Mouse (Mus musculus): ENCODE measurements around the gene Sspo. TPM values are rescaled to one million over a fixed set of nuclear protein-coding genes. Genes with fewer than 3 reads are reported as not detected.

Gene Sspo
- total and polyA plus RNA-seq, 3 experiments: 0.08 to 0.42 (median 0.17) TPM

- Histone ChIP-seq H3K27me3 (replicated peaks) (peaks cover 19% of the 10 kb centered on the region), H3K27ac (ENCODE audit: insufficient read depth, low read depth) (no peak overlapping the region), H3K79me2 (replicated peaks; ENCODE audit: control insufficient read depth, extremely low read depth, insufficient read depth, poor library complexity, severe bottlenecking) (no peaks in the 10 kb centered on the region), H3K4me1 (ENCODE audit: control insufficient read depth in 1 of 2, insufficient read depth in 2 of 2) (no peaks in the 10 kb centered on the region), H3K4me2 (ENCODE audit: insufficient read depth, low read depth, poor library complexity, severe bottlenecking) (no peak overlapping the region), H3K9ac (ENCODE audit: insufficient read depth, low read depth) (no peak overlapping the region), H3K4me3 (replicated peaks in 1 of 3; ENCODE audit: low read depth in 2 of 3, low read length in 2 of 3, poor library complexity in 1 of 3) (no peak overlapping the region), H3K9me3 (replicated peaks; ENCODE audit: low read length) (no peaks in the 10 kb centered on the region), H3K36me3 (replicated peaks in 1 of 2; ENCODE audit: control insufficient read depth in 1 of 2, insufficient read depth in 1 of 2, low read length in 1 of 2) (no peaks in the 10 kb centered on the region)
- TF ChIP-seq RAD21 (IDR thresholded peaks at IDR 0.05; ENCODE audit: low read depth, low read length): no peak
- no peak for TF ChIP-seq MAX (IDR thresholded peaks at IDR 0.05; ENCODE audit: low read length)
- no peak for TF ChIP-seq USF2 (conservative IDR thresholded peaks at IDR 0.05; ENCODE audit: low read depth, low read length)
- TF ChIP-seq MAZ (IDR thresholded peaks at IDR 0.05; ENCODE audit: low read depth, low read length): no peak
- dilution Hi-C loops (cut with MboI; ENCODE audit: extremely low pct_ligation_motif_present, extremely low pct_unique_long_range_greater_than_20kb, low sequenced_read_pairs) (no loop called here), in situ Hi-C loops (cut with MboI; ENCODE audit: low pct_ligation_motif_present, low pct_unique_long_range_greater_than_20kb, low sequenced_read_pairs) (loop anchor here (25.0 kb wide), 1 partner anchor 355 kb away; no protein-coding TSS in a partner anchor)
- DNase-seq (ENCODE audit: extremely low read depth): no peak
Observed at GRCm38 (mm10) chr6:48541560-48542450, 93.8 kb downstream of the Sspo start.

- no peaks in the 10 kb centered on the region for H3K79me2 ChIP-seq (replicated peaks; ENCODE audit: control insufficient read depth, extremely low read depth, insufficient read depth, poor library complexity, severe bottlenecking)
- no peaks in the 10 kb centered on the region for H3K9me3 ChIP-seq (replicated peaks; ENCODE audit: low read length)
- TF ChIP-seq USF1 (IDR thresholded peaks at IDR 0.05; ENCODE audit: low read depth, low read length) (no peak), ZMIZ1 (IDR thresholded peaks at IDR 0.05; ENCODE audit: low read depth, low read length) (no peak), MXI1 (IDR thresholded peaks at IDR 0.05; ENCODE audit: low read depth, low read length) (no peak), MYC (IDR thresholded peaks at IDR 0.05; ENCODE audit: low read depth, low read length) (no peak), SIN3A (IDR thresholded peaks at IDR 0.05; ENCODE audit: low read length) (no peak), UBTF (IDR thresholded peaks at IDR 0.05; ENCODE audit: low read depth, low read length) (no peak), MAX (IDR thresholded peaks at IDR 0.05; ENCODE audit: low read length) (no peak), ZC3H11A (IDR thresholded peaks at IDR 0.05; ENCODE audit: low read depth, low read length) (no peak), MEF2A (IDR thresholded peaks at IDR 0.05; ENCODE audit: borderline replicate concordance, low read depth, low read length) (no peak), EP300 (IDR thresholded peaks at IDR 0.05; ENCODE audit: low read length) (no peak), POLR2AphosphoS2 (IDR thresholded peaks at IDR 0.05; ENCODE audit: low read depth, low read length) (no peak), CHD2 (IDR thresholded peaks at IDR 0.05; ENCODE audit: low read length) (no peak), TBP (conservative IDR thresholded peaks at IDR 0.05; ENCODE audit: low read depth, low read length) (no peak), ZKSCAN1 (IDR thresholded peaks at IDR 0.05; ENCODE audit: borderline replicate concordance, low read depth, low read length) (no peak), MAFK (IDR thresholded peaks at IDR 0.05; ENCODE audit: insufficient replicate concordance, low read length) (no peak), JUN (IDR thresholded peaks at IDR 0.05; ENCODE audit: insufficient read depth, low read depth, low read length) (no peak), MAZ (IDR thresholded peaks at IDR 0.05; ENCODE audit: low read depth, low read length) (no peak), PAX5 (IDR thresholded peaks at IDR 0.05; ENCODE audit: low read length) (no peak), BHLHE40 (IDR thresholded peaks at IDR 0.05; ENCODE audit: low read depth, low read length) (no peak)
- H3K4me1 ChIP-seq (ENCODE audit: control insufficient read depth in 1 of 2, insufficient read depth in 2 of 2): no peaks in the 10 kb centered on the region
- DNase-seq (ENCODE audit: extremely low read depth): no peak
- no peak overlapping the region for H3K4me3 ChIP-seq (replicated peaks in 1 of 3; ENCODE audit: low read depth in 2 of 3, low read length in 2 of 3, poor library complexity in 1 of 3)
- no peak overlapping the region for H3K4me2 ChIP-seq (ENCODE audit: insufficient read depth, low read depth, poor library complexity, severe bottlenecking)
- H3K36me3 ChIP-seq (replicated peaks in 1 of 2; ENCODE audit: control insufficient read depth in 1 of 2, insufficient read depth in 1 of 2, low read length in 1 of 2): no peaks in the 10 kb centered on the region
- dilution Hi-C loops (cut with MboI; ENCODE audit: extremely low pct_ligation_motif_present, extremely low pct_unique_long_range_greater_than_20kb, low sequenced_read_pairs): no loop called here
- H3K27ac ChIP-seq (ENCODE audit: insufficient read depth, low read depth): no peak overlapping the region
- in situ Hi-C loops (cut with MboI; ENCODE audit: low pct_ligation_motif_present, low pct_unique_long_range_greater_than_20kb, low sequenced_read_pairs): loop anchor here (25.0 kb wide), 1 partner anchor 355 kb away; no protein-coding TSS in a partner anchor
- H3K9ac ChIP-seq (ENCODE audit: insufficient read depth, low read depth): no peak overlapping the region
- peaks cover 21% of the 10 kb centered on the region for H3K27me3 ChIP-seq (replicated peaks)
Observed at GRCm38 (mm10) chr6:48542631-48543030, 94.6 kb downstream of the Sspo start.

Data from CH12.LX (cell line).